Mouse (Mus musculus): ENCODE measurements around the gene Tbc1d30. TPM values are rescaled to one million over a fixed set of nuclear protein-coding genes. Genes with fewer than 3 reads are reported as not detected.

Tbc1d30 gene
- total RNA-seq, 1 experiment from 2014 or later = 9.3 TPM

Other genes with a start within 250 kb of the Tbc1d30 start
- 88.0 to 114 TPM (median 88.1 TPM) in 3 replicates for gene Gns, start 13.8 kb upstream of the Tbc1d30 start, total RNA-seq (2017)
- gene Rassf3, start 125.1 kb upstream of the Tbc1d30 start, total RNA-seq (2017) = 80.1 to 98.6 TPM (median 93.0 TPM) in 3 replicates
- gene Tbk1, start 235.5 kb upstream of the Tbc1d30 start, total RNA-seq (2017) = 135 to 157 TPM (median 139 TPM) in 3 replicates

Data from monocyte, adult 5-6 weeks (primary cell).